Mouse (Mus musculus): ENCODE results near the gene Gast. TPM values are rescaled to one million over a fixed set of nuclear protein-coding genes. Genes with fewer than 3 reads are reported as not detected.

Gene Gast
- total and polyA plus RNA-seq, 3 experiments = not detected

DNA sequence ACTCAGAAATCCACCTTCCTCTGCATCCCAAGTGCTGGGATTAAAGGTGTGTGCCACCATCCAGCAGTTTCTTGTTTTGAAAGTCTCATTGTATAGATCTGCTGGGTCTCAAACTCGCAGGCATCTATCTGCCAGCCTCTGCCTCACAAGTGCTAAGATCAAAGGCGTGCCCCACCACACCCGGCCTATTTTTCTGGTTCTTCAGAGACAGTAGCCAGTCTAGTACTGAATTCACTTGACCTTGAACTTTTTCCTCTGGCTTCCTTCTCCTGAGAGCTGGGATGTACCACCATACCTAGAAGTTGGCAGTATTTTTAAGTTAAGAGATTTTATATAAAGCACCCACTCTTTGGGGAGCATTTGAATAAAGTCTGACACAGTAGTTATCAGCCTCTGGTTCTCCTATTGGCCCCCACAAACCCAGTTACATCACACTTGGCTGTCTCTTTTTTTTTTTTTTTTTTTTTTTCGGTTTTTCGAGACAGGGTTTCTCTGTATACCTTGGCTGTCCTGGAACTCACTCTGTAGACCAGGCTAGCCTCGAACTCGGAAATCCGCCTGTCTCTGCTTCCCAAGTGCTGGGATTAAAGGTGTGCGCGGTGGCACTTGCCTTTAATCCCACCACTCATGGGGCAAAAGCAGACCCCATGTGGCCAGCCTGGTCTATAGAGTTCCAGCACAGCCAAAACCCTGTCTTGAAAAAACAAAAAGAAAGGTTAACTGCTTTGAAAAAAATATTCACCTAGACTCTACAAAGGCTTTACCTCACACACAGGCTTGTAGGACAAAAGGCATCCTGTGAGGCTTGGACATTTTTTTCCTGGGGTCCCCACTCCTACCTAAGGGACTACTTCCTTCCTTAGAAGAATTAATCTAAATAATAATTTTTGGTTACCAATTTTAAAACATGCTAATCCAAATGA, 15.4 kb upstream of the Gast start:
- no peak for DNase-seq (ENCODE audit: extremely low read depth)
- TF ChIP-seq MAZ (IDR thresholded peaks at IDR 0.05; ENCODE audit: low read depth, low read length) = no peak
- peak; percentile 78 for TF ChIP-seq ZNF384 (IDR thresholded peaks at IDR 0.05; ENCODE audit: low read depth, low read length)
- TF ChIP-seq SIN3A (IDR thresholded peaks at IDR 0.05; ENCODE audit: low read length) = no peak
- Histone ChIP-seq H3K4me1 (ENCODE audit: control insufficient read depth in 1 of 2, insufficient read depth in 2 of 2) (peaks cover 2 to 15% of the 10 kb centered on the region in 2 experiments; a peak in 2 of 4 replicates), H3K27me3 (replicated peaks) (peaks cover 21% of the 10 kb centered on the region), H3K9ac (ENCODE audit: insufficient read depth, low read depth) (peak overlapping the region; percentile 72), H3K4me3 (replicated peaks in 1 of 3; ENCODE audit: low read depth in 2 of 3, low read length in 2 of 3, poor library complexity in 1 of 3) (peak overlapping the region; percentile 45 to 65 (median 45)), H3K27ac (ENCODE audit: insufficient read depth, low read depth) (no peak overlapping the region), H3K79me2 (replicated peaks; ENCODE audit: control insufficient read depth, extremely low read depth, insufficient read depth, poor library complexity, severe bottlenecking) (peaks cover 19% of the 10 kb centered on the region), H3K4me2 (ENCODE audit: insufficient read depth, low read depth, poor library complexity, severe bottlenecking) (peak overlapping the region; percentile 51), H3K36me3 (replicated peaks in 1 of 2; ENCODE audit: control insufficient read depth in 1 of 2, insufficient read depth in 1 of 2, low read length in 1 of 2) (peaks cover 20 to 23% of the 10 kb centered on the region in 2 experiments), H3K9me3 (replicated peaks; ENCODE audit: low read length) (no peaks in the 10 kb centered on the region)
- dilution Hi-C loops (cut with MboI; ENCODE audit: extremely low pct_ligation_motif_present, extremely low pct_unique_long_range_greater_than_20kb, low sequenced_read_pairs) = no loop called here
- in situ Hi-C loops (cut with MboI; ENCODE audit: low pct_ligation_motif_present, low pct_unique_long_range_greater_than_20kb, low sequenced_read_pairs) = no loop called here

DNA sequence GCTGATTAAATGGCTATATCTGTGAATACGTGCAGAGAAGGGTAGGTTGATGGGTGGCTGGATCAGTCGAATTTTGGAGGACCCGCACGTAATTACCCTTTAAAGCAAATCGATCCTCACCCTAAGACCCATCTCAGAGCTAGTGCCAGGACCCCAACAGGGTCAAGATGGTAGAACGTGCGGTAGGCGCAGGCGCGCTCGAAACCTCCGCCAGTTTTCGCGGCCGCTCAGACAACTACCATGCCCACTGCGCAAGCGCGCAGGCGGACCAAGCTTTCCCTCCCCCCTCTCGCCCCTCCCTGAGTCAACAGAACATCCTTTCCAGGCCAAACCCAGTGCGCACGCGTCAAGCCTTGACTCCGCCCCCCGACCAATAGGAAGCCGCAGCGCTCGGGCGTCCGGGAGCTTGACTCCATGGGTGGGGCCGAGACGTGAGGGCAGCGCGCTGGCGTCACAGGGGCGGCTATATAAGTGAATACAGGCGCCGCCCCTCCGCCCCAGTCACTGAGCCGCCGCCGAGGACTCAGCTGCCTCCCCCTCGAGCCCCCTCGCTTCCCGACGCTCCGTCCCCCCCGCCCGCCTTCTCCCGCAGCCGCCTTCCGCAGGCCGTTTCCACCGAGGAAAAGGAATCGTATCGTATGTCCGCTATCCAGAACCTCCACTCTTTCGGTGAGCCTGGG, 14.6 kb upstream of the Gast start, which contains the start of gene Eif1:
Eif1 (plus strand) TSS at position 394 of the 680 bp plus-strand sequence.
- Histone ChIP-seq H3K27ac (ENCODE audit: insufficient read depth, low read depth) (peak within 1 kb of the TSS; percentile 84), H3K4me1 (ENCODE audit: control insufficient read depth in 1 of 2, insufficient read depth in 2 of 2) (peaks cover 2 to 15% of the 10 kb centered on the region in 2 experiments; a peak in 2 of 4 replicates), H3K36me3 (replicated peaks in 1 of 2; ENCODE audit: control insufficient read depth in 1 of 2, insufficient read depth in 1 of 2, low read length in 1 of 2) (peaks cover 20 to 23% of the 10 kb centered on the region in 2 experiments), H3K9me3 (replicated peaks; ENCODE audit: low read length) (no peaks in the 10 kb centered on the region), H3K27me3 (replicated peaks) (peaks cover 15% of the 10 kb centered on the region), H3K4me2 (ENCODE audit: insufficient read depth, low read depth, poor library complexity, severe bottlenecking) (peak within 1 kb of the TSS; percentile 51), H3K79me2 (replicated peaks; ENCODE audit: control insufficient read depth, extremely low read depth, insufficient read depth, poor library complexity, severe bottlenecking) (peaks cover 19% of the 10 kb centered on the region), H3K9ac (ENCODE audit: insufficient read depth, low read depth) (peak within 1 kb of the TSS; percentile 97), H3K4me3 (replicated peaks in 1 of 3; ENCODE audit: low read depth in 2 of 3, low read length in 2 of 3, poor library complexity in 1 of 3) (peak within 1 kb of the TSS; percentile 65 to 81 (median 73))
- dilution Hi-C loops (cut with MboI; ENCODE audit: extremely low pct_ligation_motif_present, extremely low pct_unique_long_range_greater_than_20kb, low sequenced_read_pairs) (no loop called here), in situ Hi-C loops (cut with MboI; ENCODE audit: low pct_ligation_motif_present, low pct_unique_long_range_greater_than_20kb, low sequenced_read_pairs) (no loop called here)
- DNase-seq (ENCODE audit: extremely low read depth) = peak; percentile 100
- TF ChIP-seq ZNF384 (IDR thresholded peaks at IDR 0.05; ENCODE audit: low read depth, low read length) = 0 out of 2 replicates have a peak, but pooled peaks have one; percentile 21
- TF ChIP-seq UBTF (IDR thresholded peaks at IDR 0.05; ENCODE audit: low read depth, low read length) = peak; percentile 26; the same call in 1 of the 2 replicates
- no peak for TF ChIP-seq JUN (IDR thresholded peaks at IDR 0.05; ENCODE audit: insufficient read depth, low read depth, low read length)
- TF ChIP-seq MYC (IDR thresholded peaks at IDR 0.05; ENCODE audit: low read depth, low read length) = peak; percentile 81; the same call in 1 of the 2 replicates
- TF ChIP-seq RCOR1 (conservative IDR thresholded peaks at IDR 0.05; ENCODE audit: low read depth, low read length) = peak; percentile 7; the same call in 1 of the 2 replicates
- no peak for TF ChIP-seq CTCF (conservative IDR thresholded peaks at IDR 0.05 in 1 of 2, IDR thresholded peaks at IDR 0.05 in 1 of 2; ENCODE audit: low read depth in 2 of 2, low read length in 2 of 2)
- TF ChIP-seq USF1 (IDR thresholded peaks at IDR 0.05; ENCODE audit: low read depth, low read length) = no peak; the same call in 1 of the 2 replicates
- peak; percentile 71 for TF ChIP-seq CHD1 (IDR thresholded peaks at IDR 0.05; ENCODE audit: low read depth, low read length)
- TF ChIP-seq EP300 (IDR thresholded peaks at IDR 0.05; ENCODE audit: low read length) = peak; percentile 28; the same call in 1 of the 2 replicates
- TF ChIP-seq USF2 (conservative IDR thresholded peaks at IDR 0.05; ENCODE audit: low read depth, low read length) = no peak
- TF ChIP-seq NELFE (IDR thresholded peaks at IDR 0.05; ENCODE audit: low read depth, low read length) = peak; percentile 80
- peak; percentile 99 for TF ChIP-seq NRF1 (IDR thresholded peaks at IDR 0.05; ENCODE audit: low read depth, low read length)
- TF ChIP-seq IRF4 (IDR thresholded peaks at IDR 0.05; ENCODE audit: low read depth, low read length) = peak; percentile 71; the same call in 1 of the 2 replicates
- peak; percentile 89; the same call in 1 of the 2 replicates for TF ChIP-seq E2F4 (IDR thresholded peaks at IDR 0.05; ENCODE audit: insufficient replicate concordance, low read depth, low read length)
- TF ChIP-seq RAD21 (IDR thresholded peaks at IDR 0.05; ENCODE audit: low read depth, low read length) = no peak
- TF ChIP-seq PAX5 (IDR thresholded peaks at IDR 0.05; ENCODE audit: low read length) = no peak
- peak; percentile 61; the same call in 1 of the 2 replicates for TF ChIP-seq MXI1 (IDR thresholded peaks at IDR 0.05; ENCODE audit: low read depth, low read length)
- peak; percentile 92; the same call in 1 of the 2 replicates for TF ChIP-seq POLR2AphosphoS2 (IDR thresholded peaks at IDR 0.05; ENCODE audit: low read depth, low read length)
- TF ChIP-seq BHLHE40 (IDR thresholded peaks at IDR 0.05; ENCODE audit: low read depth, low read length) = peak; percentile 78
- no peak for TF ChIP-seq GABPA (IDR thresholded peaks at IDR 0.05; ENCODE audit: insufficient replicate concordance, low read depth, low read length)
- peak; percentile 78 for TF ChIP-seq CHD2 (IDR thresholded peaks at IDR 0.05; ENCODE audit: low read length)
- no peak for TF ChIP-seq SMC3 (IDR thresholded peaks at IDR 0.05; ENCODE audit: low read depth, low read length)
- TF ChIP-seq TBP (conservative IDR thresholded peaks at IDR 0.05; ENCODE audit: low read depth, low read length) = peak; percentile 84
- no peak for TF ChIP-seq JUND (conservative IDR thresholded peaks at IDR 0.05; ENCODE audit: low read depth, low read length)
- 0 out of 2 replicates have a peak, but pooled peaks have one; percentile 72 for TF ChIP-seq KAT2A (IDR thresholded peaks at IDR 0.05; ENCODE audit: insufficient replicate concordance, low read length)
- TF ChIP-seq POLR2A (IDR thresholded peaks at IDR 0.05; ENCODE audit: low read depth, low read length) = peak; percentile 88
- peak; percentile 85 for TF ChIP-seq TCF12 (IDR thresholded peaks at IDR 0.05; ENCODE audit: low read depth, low read length)

Data from CH12.LX (cell line).